Mouse (Mus musculus) MEL (cell line): ENCODE measurements around the gene Evc. TPM values are rescaled to one million over a fixed set of nuclear protein-coding genes. Genes with fewer than 3 reads are reported as not detected.

Experiments
- DNase-seq: peaks from one replicate; pipeline ENCODE4 v3.0.0; 2011; ENCODE audit warnings: low read depth, low spot score
- H3K27ac ChIP-seq: 2 replicates; pipeline ENCODE4 v1.5.1; 2012; ENCODE audit warnings: low read depth, mild to moderate bottlenecking, control low read depth, low read length, moderate library complexity; ENCODE audit not compliant: control insufficient read depth
- H3K27me3 ChIP-seq, 2 experiments: fragments of 150-350 bp in 1 of 2; sonication (generic) in 1 of 2; 2 replicates each; pipeline ENCODE4 v1.6.1; 2012; ENCODE audit warnings: low read length in 2 of 2, mild to moderate bottlenecking in 2 of 2, improper control_type of control experiment in 1 of 2, moderate library complexity in 1 of 2; ENCODE audit not compliant: insufficient read depth in 2 of 2, control insufficient read depth in 1 of 2
- H3K36me3 ChIP-seq, 2 experiments: 2 replicates each; pipeline ENCODE4 v1.6.1; 2012 to 2014; ENCODE audit warnings: low read length in 2 of 2, improper control_type of control experiment in 1 of 2, inconsistent platforms in 1 of 2, mild to moderate bottlenecking in 1 of 2; ENCODE audit not compliant: insufficient read depth in 2 of 2, control insufficient read depth in 1 of 2
- H3K4me1 ChIP-seq, 2 experiments: fragments of 150-350 bp in 1 of 2; sonication (generic) in 1 of 2; 2 replicates each; pipeline ENCODE4 v1.6.1; 2012; ENCODE audit warnings: low read length in 2 of 2, improper control_type of control experiment in 1 of 2, mild to moderate bottlenecking in 1 of 2; ENCODE audit not compliant: insufficient read depth in 2 of 2, control insufficient read depth in 1 of 2
- H3K4me3 ChIP-seq, 2 experiments: fragments of 150-350 bp in 1 of 2; sonication (generic) in 1 of 2; 2 replicates each; pipeline ENCODE4 v1.5.1; 2012; ENCODE audit warnings: low read depth in 2 of 2, low read length in 2 of 2, mild to moderate bottlenecking in 2 of 2, moderate library complexity in 2 of 2, control low read depth in 1 of 2, improper control_type of control experiment in 1 of 2; ENCODE audit not compliant: control insufficient read depth in 1 of 2, insufficient read depth in 1 of 2
- H3K79me2 ChIP-seq: 2 replicates; pipeline ENCODE4 v1.6.1; 2012; ENCODE audit warnings: mild to moderate bottlenecking, low read length, moderate library complexity; ENCODE audit not compliant: control insufficient read depth, poor library complexity, insufficient read depth
- H3K9ac ChIP-seq: 2 replicates; pipeline ENCODE4 v1.6.1; 2012; ENCODE audit warnings: low read depth, mild to moderate bottlenecking, control low read depth, low read length, moderate library complexity; ENCODE audit not compliant: control insufficient read depth, poor library complexity, severe bottlenecking
- H3K9me3 ChIP-seq: fragments of 150-350 bp; sonication (generic); replicated peaks from 2 replicates; pipeline ENCODE4 v1.6.1; 2012; ENCODE audit warnings: mild to moderate bottlenecking, low read length, improper control_type of control experiment, moderate library complexity; ENCODE audit not compliant: insufficient read depth
- CHD2 ChIP-seq: IDR thresholded peaks from 2 replicates; pipeline ENCODE4 v1.6.1; 2011; ENCODE audit warnings: low read length, improper control_type of control experiment
- CTCF ChIP-seq, 3 experiments: IDR thresholded peaks in 2 of 3; conservative IDR thresholded peaks in 1 of 3; 2 replicates each; pipeline ENCODE4 v1.5.1; 2011 to 2012; ENCODE audit warnings: low read length in 3 of 3, low read depth in 2 of 3, mild to moderate bottlenecking in 2 of 3, improper control_type of control experiment in 1 of 3, inconsistent platforms in 1 of 3, mixed read lengths in 1 of 3, moderate library complexity in 1 of 3; ENCODE audit not compliant: control insufficient read depth in 1 of 3, insufficient read depth in 1 of 3, poor library complexity in 1 of 3, severe bottlenecking in 1 of 3
- E2F4 ChIP-seq: IDR thresholded peaks from 2 replicates; pipeline ENCODE4 v1.6.1; 2011; ENCODE audit warnings: low read depth, low read length, improper control_type of control experiment, borderline replicate concordance
- MAFK ChIP-seq: IDR thresholded peaks from 2 replicates; pipeline ENCODE4 v1.6.1; 2011; ENCODE audit warnings: low read depth, mild to moderate bottlenecking, low read length, improper control_type of control experiment, borderline replicate concordance
- MYB ChIP-seq: IDR thresholded peaks from 2 replicates; pipeline ENCODE4 v1.6.1; 2011; ENCODE audit warnings: mild to moderate bottlenecking, low read depth, low read length, improper control_type of control experiment
- NRF1 ChIP-seq: IDR thresholded peaks from 2 replicates; pipeline ENCODE4 v1.6.1; 2014; ENCODE audit warnings: low read depth, mild to moderate bottlenecking, inconsistent platforms, low read length, improper control_type of control experiment, moderate library complexity; ENCODE audit not compliant: poor library complexity, insufficient read depth, severe bottlenecking
- RAD21 ChIP-seq: IDR thresholded peaks from 2 replicates; pipeline ENCODE4 v1.6.1; 2011; ENCODE audit warnings: mild to moderate bottlenecking, low read depth, low read length, improper control_type of control experiment
- SMC3 ChIP-seq: IDR thresholded peaks from 2 replicates; pipeline ENCODE4 v1.6.1; 2011; ENCODE audit warnings: low read depth, low read length, improper control_type of control experiment
- TAL1 ChIP-seq: IDR thresholded peaks from 2 replicates; pipeline ENCODE4 v1.6.1; 2012; ENCODE audit warnings: mild to moderate bottlenecking, inconsistent platforms, low read length, moderate library complexity, mixed read lengths
- TBP ChIP-seq: IDR thresholded peaks from 2 replicates; pipeline ENCODE4 v1.8.0; 2011; ENCODE audit warnings: low read depth, low read length, improper control_type of control experiment
- USF2 ChIP-seq, 2 experiments: IDR thresholded peaks; 2 replicates each; pipeline ENCODE4 v1.6.1; 2011 to 2012; ENCODE audit warnings: improper control_type of control experiment in 2 of 2, low read length in 2 of 2, borderline replicate concordance in 1 of 2, inconsistent platforms in 1 of 2, low read depth in 1 of 2, mild to moderate bottlenecking in 1 of 2; ENCODE audit not compliant: insufficient read depth in 1 of 2
- polyA plus RNA-seq, 2 experiments: library from polyadenylated mRNA; stranded (reverse) in 1 of 2; unstranded in 1 of 2; fragments of >175 nt in 1 of 2; fragments of >200 nt in 1 of 2; gene quantifications; 2 replicates each; pipeline versions ENCODE4 v1.2.1 to v1.2.4; 2012; ENCODE audit warnings: low replicate concordance in 2 of 2, low read depth in 1 of 2; ENCODE audit not compliant: insufficient read length in 2 of 2, insufficient read depth in 1 of 2, missing spikeins in 1 of 2
- total RNA-seq: library from RNA; depleted of rRNA; stranded (reverse); fragments of 300-350 nt; gene quantifications from 2 replicates; pipeline ENCODE4 v1.2.3, GENCODE M21; 2012

The Evc gene
- total and polyA plus RNA-seq, 3 experiments = not detected

DNA sequence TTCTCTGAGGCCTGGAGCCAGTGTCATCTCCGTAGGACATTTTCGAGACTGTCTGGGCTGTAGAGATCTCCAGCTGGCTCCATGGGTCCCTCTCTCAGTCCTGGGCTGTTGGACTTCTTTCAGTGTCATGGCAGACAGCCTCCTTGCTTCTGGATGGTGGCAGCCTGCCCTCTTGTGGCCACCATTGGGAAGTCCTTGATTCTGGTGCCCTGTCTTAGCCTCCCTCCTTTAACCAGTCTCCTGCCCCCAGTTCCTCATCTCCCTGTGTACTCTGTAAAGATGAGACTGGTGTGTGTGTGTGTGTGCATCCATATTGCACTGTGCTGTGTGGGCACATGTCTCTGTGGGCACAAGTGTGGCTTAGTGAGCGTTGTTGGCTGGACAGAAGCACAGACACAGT is 48.3 kb downstream of the Evc start:
- Histone ChIP-seq H3K4me3 (no peak overlapping the region), H3K9me3 (no peaks in the 10 kb centered on the region)

DNA sequence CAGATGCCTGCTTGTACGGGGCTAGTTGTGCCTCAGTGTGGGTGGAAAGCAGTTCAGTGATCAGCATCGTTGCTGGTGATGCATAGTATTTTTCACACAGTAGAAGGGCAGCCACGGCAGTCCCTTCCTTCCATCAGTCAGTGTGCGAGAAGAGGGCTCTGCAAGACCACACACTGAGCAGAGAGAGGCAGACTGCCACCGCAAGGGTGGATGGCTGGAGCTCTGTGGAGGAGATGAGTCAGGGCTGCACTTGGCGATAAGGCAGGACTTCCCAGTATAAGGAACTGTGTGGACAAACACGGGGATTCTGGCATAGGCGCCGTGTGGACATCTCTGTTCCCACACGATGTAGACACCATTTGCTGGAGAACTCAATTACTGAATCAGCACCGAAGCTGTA is 55.7 kb downstream of the Evc start:
- H3K79me2 ChIP-seq = no peaks in the 10 kb centered on the region
- no peak for DNase-seq
- no peaks in the 10 kb centered on the region for H3K4me1 ChIP-seq
- no peaks in the 10 kb centered on the region for H3K36me3 ChIP-seq
- no peak overlapping the region for H3K27ac ChIP-seq
- no peak overlapping the region for H3K9ac ChIP-seq
- no peaks in the 10 kb centered on the region; the same call in 1 of the 2 replicates for H3K9me3 ChIP-seq
- H3K27me3 ChIP-seq = no peaks in the 10 kb centered on the region
- TF ChIP-seq TAL1 (no peak), MAFK (no peak), CHD2 (no peak), E2F4 (no peak), USF2 (IDR thresholded peaks at IDR 0.05; ENCODE audit: borderline replicate concordance in 1 of 2, insufficient read depth in 1 of 2, low read depth in 1 of 2, low read length in 2 of 2) (no peak)
- no peak overlapping the region for H3K4me3 ChIP-seq

More for the DNA sequence above, 48.3 kb downstream of the Evc start:
- Histone ChIP-seq H3K9ac (no peak overlapping the region), H3K27me3 (no peaks in the 10 kb centered on the region), H3K36me3 (no peaks in the 10 kb centered on the region), H3K27ac (no peak overlapping the region), H3K4me1 (no peaks in the 10 kb centered on the region), H3K79me2 (no peaks in the 10 kb centered on the region)
- DNase-seq = peak; percentile 11
- TF ChIP-seq CTCF (IDR thresholded peaks at IDR 0.05 in 2 of 3, conservative IDR thresholded peaks at IDR 0.05 in 1 of 3; ENCODE audit: control insufficient read depth in 1 of 3, insufficient read depth in 1 of 3, low read depth in 2 of 3, low read length in 3 of 3, poor library complexity in 1 of 3, severe bottlenecking in 1 of 3) = peak; percentile 27 to 66 (median 37); a peak in 5 of 6 replicates
- peak; percentile 16 for TF ChIP-seq RAD21
- TF ChIP-seq TBP = no peak
- TF ChIP-seq MYB = no peak
- no peak for TF ChIP-seq E2F4
- no peak for TF ChIP-seq MAFK

DNA sequence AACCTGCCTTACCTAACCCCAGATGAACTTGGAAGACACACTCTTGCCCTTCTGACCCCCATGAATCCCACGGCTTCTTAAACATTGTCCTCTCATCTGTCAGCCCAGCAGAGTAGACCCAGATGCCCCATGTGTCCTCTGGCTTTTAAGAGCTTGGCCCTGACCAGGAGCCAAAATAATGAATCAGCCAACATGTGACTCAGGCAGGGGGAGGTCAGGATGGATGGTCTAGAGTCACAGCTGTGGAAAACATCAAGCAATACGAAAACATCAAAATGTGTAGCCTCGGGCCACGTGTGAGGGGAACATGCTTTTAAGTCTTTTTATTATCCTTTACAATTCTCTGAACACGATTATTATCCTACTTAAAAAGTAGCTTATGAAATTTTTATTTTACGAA is 72.9 kb downstream of the Evc start:
- DNase-seq = no peak
- no peaks in the 10 kb centered on the region; a peak in 1 of 4 replicates for H3K27me3 ChIP-seq
- 0 out of 2 replicates have a peak, but pooled peaks cover 2% of the 10 kb centered on the region for H3K9me3 ChIP-seq
- no peaks in the 10 kb centered on the region for H3K36me3 ChIP-seq
- TF ChIP-seq SMC3 = no peak
- no peak for TF ChIP-seq MYB
- no peak for TF ChIP-seq NRF1
- H3K27ac ChIP-seq = no peak overlapping the region
- H3K79me2 ChIP-seq = no peaks in the 10 kb centered on the region
- no peak overlapping the region for H3K9ac ChIP-seq
- H3K4me3 ChIP-seq = no peak overlapping the region
- no peaks in the 10 kb centered on the region for H3K4me1 ChIP-seq
